Mouse (Mus musculus) intestine, embryonic 16.5 days (tissue): ENCODE results near the gene Akap8l. TPM values are rescaled to one million over a fixed set of nuclear protein-coding genes. Genes with fewer than 3 reads are reported as not detected.

Source experiments
- ATAC-seq: fragments of 200-750 bp; cut with Nextera tagmentation; 2 replicates; pipeline ENCODE4 v1.8.0; 2017; ENCODE audit warnings: moderate TSS enrichment, moderate library complexity
- H3K27ac ChIP-seq: fragments of 300-500 bp; sonication (generic); 2 replicates; pipeline ENCODE4 v1.5.1; 2014; ENCODE audit warnings: mild to moderate bottlenecking, low read length
- H3K27me3 ChIP-seq: fragments of 300-500 bp; sonication (generic); replicated peaks from 2 replicates; pipeline ENCODE4 v1.6.1; 2014; ENCODE audit warnings: low read length, control low read depth, mixed read lengths; ENCODE audit not compliant: control insufficient read depth, insufficient read depth
- H3K36me3 ChIP-seq: fragments of 300-500 bp; sonication (generic); 2 replicates; pipeline ENCODE4 v1.6.1; 2014; ENCODE audit warnings: low read length, control low read depth; ENCODE audit not compliant: control insufficient read depth, insufficient read depth
- H3K4me1 ChIP-seq: fragments of 300-500 bp; sonication (generic); 2 replicates; pipeline ENCODE4 v1.6.1; 2014; ENCODE audit warnings: low read length, control low read depth, mixed read lengths; ENCODE audit not compliant: control insufficient read depth, insufficient read depth
- H3K4me2 ChIP-seq: fragments of 300-500 bp; sonication (generic); 2 replicates; pipeline ENCODE4 v1.6.1; 2014; ENCODE audit warnings: low read depth, low read length, control low read depth
- H3K4me3 ChIP-seq: fragments of 300-500 bp; sonication (generic); 2 replicates; pipeline ENCODE4 v1.5.1; 2014; ENCODE audit warnings: mild to moderate bottlenecking, low read length
- H3K9ac ChIP-seq: fragments of 300-500 bp; sonication (generic); 2 replicates; pipeline ENCODE4 v1.6.1; 2014; ENCODE audit warnings: low read depth, low read length
- H3K9me3 ChIP-seq: fragments of 300-500 bp; sonication (generic); 2 replicates; pipeline ENCODE4 v1.6.1; 2016; ENCODE audit warnings: low read length, control low read depth; ENCODE audit not compliant: control insufficient read depth
- WGBS: fragments of 180-500 bp; shearing (Covaris S2); extraction: QIAGEN DNeasy Blood & Tissue Kit; methylation state at CpG from one replicate; pipeline ENCODE4 v1.1.7; 2014; 5-methylcytosine and 5-hydroxymethylcytosine counted together
- polyA plus RNA-seq: library from polyadenylated mRNA; unstranded; fragments of >200 nt; fragmentation: Nextera tagmentation; extraction: Ambion mirVana; gene quantifications from 2 replicates; pipeline ENCODE4 v1.2.1, GENCODE M21; 2015

Gene Akap8l
- polyA plus RNA-seq, 1 experiment from 2014 or later = 73.0 TPM

- no peaks in the 10 kb centered on the region for H3K9me3 ChIP-seq
- no peak overlapping the region for H3K4me3 ChIP-seq
- H3K36me3 ChIP-seq = peaks cover 23% of the 10 kb centered on the region
- H3K9ac ChIP-seq = no peak overlapping the region
- H3K4me2 ChIP-seq = no peak overlapping the region
- no peak for ATAC-seq
- WGBS = 94% methylated on average over 12 of the region's 12 CpGs
- H3K27me3 ChIP-seq = no peaks in the 10 kb centered on the region
- no peaks in the 10 kb centered on the region for H3K4me1 ChIP-seq
- no peak overlapping the region for H3K27ac ChIP-seq
Measured at GRCm38 (mm10) chr17:32334921-32335320, 15.5 kb downstream of the Akap8l start.

- Histone ChIP-seq H3K27ac (no peak overlapping the region), H3K4me1 (no peaks in the 10 kb centered on the region), H3K9ac (no peak overlapping the region), H3K4me2 (no peak overlapping the region), H3K4me3 (no peak overlapping the region), H3K9me3 (no peaks in the 10 kb centered on the region), H3K27me3 (no peaks in the 10 kb centered on the region), H3K36me3 (peaks cover 26% of the 10 kb centered on the region)
- 78% methylated on average over 31 of the region's 31 CpGs for WGBS
- ATAC-seq = peak; percentile 42
Measured at GRCm38 (mm10) chr17:32333675-32334303, 16.6 kb downstream of the Akap8l start.

GRCm38 (mm10) chr17:32327501-32327900 is 22.9 kb downstream of the Akap8l start:
- no peak overlapping the region for H3K9ac ChIP-seq
- peaks cover 8% of the 10 kb centered on the region; the same call in 1 of the 2 replicates for H3K36me3 ChIP-seq
- no peak overlapping the region for H3K4me2 ChIP-seq
- H3K4me1 ChIP-seq = no peaks in the 10 kb centered on the region; the same call in none of the 2 replicates
- no peak overlapping the region for H3K4me3 ChIP-seq
- H3K27me3 ChIP-seq = no peaks in the 10 kb centered on the region
- H3K9me3 ChIP-seq = no peaks in the 10 kb centered on the region
- ATAC-seq = no peak
- no peak overlapping the region for H3K27ac ChIP-seq

GRCm38 (mm10) chr17:32322809-32323208 is 27.6 kb downstream of the Akap8l start:
- H3K27ac ChIP-seq = no peak overlapping the region
- ATAC-seq = no peak
- no peak overlapping the region for H3K4me2 ChIP-seq
- H3K36me3 ChIP-seq = peaks cover 4% of the 10 kb centered on the region; the same call in 1 of the 2 replicates
- no peak overlapping the region for H3K4me3 ChIP-seq
- no peaks in the 10 kb centered on the region for H3K9me3 ChIP-seq
- H3K27me3 ChIP-seq = no peaks in the 10 kb centered on the region
- 79% methylated on average over 1 of the region's 1 CpGs for WGBS
- peaks cover 16% of the 10 kb centered on the region for H3K4me1 ChIP-seq
- no peak overlapping the region for H3K9ac ChIP-seq

- peaks cover 16% of the 10 kb centered on the region for H3K4me1 ChIP-seq
- no peaks in the 10 kb centered on the region for H3K27me3 ChIP-seq
- peak; percentile 0; the same call in 1 of the 2 replicates for ATAC-seq
- peak overlapping the region; percentile 78 for H3K4me3 ChIP-seq
- peaks cover under 1% of the 10 kb centered on the region; the same call in 1 of the 2 replicates for H3K36me3 ChIP-seq
- peak overlapping the region; percentile 92 for H3K27ac ChIP-seq
- peak overlapping the region; percentile 86 for H3K9ac ChIP-seq
- peak overlapping the region; percentile 83 for H3K4me2 ChIP-seq
- H3K9me3 ChIP-seq = no peaks in the 10 kb centered on the region
- WGBS = 14% methylated on average over 6 of the region's 6 CpGs
Measured at GRCm38 (mm10) chr17:32321836-32322235, 28.6 kb downstream of the Akap8l start.

- H3K27me3 ChIP-seq = no peaks in the 10 kb centered on the region
- H3K4me1 ChIP-seq = peaks cover 16% of the 10 kb centered on the region
Measured at GRCm38 (mm10) chr17:32321390-32321734, 29.0 kb downstream of the Akap8l start.

DNA sequence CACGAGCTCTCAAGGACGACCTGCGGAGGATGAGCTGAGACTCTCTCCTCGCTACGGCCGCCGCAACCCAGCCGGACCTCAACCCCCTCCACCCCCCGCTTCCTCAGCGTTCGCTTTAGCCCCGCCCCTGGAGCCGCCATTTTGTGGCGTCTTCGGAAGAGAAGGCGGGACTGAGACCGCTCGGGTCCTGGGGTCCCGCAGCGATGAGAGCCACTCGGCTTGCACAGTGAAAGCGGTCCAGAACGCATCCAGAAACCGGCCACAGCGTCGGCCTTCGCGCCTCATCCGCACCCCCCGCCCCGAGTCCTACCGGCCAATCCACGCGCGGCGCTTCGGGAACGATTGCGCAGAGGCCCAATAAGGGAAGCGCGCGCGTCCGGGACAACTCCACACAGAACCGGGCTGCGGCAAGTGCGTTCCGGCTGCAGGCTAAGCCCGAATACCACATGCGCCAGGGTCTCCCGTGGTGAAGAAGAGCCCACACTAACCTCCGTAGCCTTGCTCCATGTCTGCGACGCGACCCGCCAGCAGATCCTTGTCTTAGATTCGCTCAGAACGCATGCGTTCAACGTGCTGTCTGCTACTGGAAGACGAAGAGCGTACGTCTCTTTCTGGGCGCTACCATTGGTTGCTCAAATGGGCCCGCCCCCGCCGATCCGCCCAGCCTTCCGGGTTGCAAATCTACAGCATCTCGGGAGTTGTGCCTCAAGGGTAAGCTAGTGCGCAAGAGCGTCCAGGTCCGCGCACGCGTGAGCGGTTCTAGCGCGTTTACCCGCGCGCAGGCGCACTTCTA is 29.6 kb downstream of the Akap8l start, which contains the start of gene Akap8:
Akap8 (minus strand) TSS at position 642 of the 793 bp plus-strand sequence.
- WGBS = under 1% methylated on average over 82 of the region's 83 CpGs
- peak; percentile 98 for ATAC-seq
- H3K36me3 ChIP-seq = peaks cover 11% of the 10 kb centered on the region

More at GRCm38 (mm10) chr17:32321390-32321734, 29.0 kb downstream of the Akap8l start:
- H3K36me3 ChIP-seq = peaks cover 5% of the 10 kb centered on the region; the same call in 1 of the 2 replicates
- peak overlapping the region; percentile 78 for H3K4me3 ChIP-seq
- H3K27ac ChIP-seq = peak overlapping the region; percentile 92
- ATAC-seq = peak; percentile 78
- H3K9ac ChIP-seq = peak overlapping the region; percentile 86
- H3K9me3 ChIP-seq = no peaks in the 10 kb centered on the region
- H3K4me2 ChIP-seq = peak overlapping the region; percentile 83
- 0% methylated on average over 23 of the region's 23 CpGs for WGBS

DNA sequence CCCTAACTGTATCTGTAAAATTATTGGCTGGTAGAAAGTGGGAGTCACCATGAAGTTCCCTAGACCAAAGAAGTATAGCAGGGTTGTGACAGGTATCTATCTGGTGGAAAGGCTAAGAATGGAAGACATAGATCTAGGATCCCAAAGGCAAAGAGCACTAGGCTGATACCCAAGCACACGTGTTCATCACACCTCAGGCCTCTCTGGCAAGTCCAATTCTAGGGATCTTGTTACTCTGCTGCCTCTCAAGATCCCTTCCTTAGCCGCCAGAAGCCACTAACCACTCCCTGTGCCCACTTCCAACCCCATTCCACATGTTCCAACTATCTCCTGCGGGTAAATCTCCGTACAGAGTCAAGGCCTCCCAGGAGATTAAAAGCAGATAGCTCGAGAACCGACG is 30.5 kb downstream of the Akap8l start:
- no peaks in the 10 kb centered on the region for H3K9me3 ChIP-seq
- peaks cover 16% of the 10 kb centered on the region for H3K4me1 ChIP-seq

More for the DNA sequence above, 29.6 kb downstream of the Akap8l start, which contains the start of gene Akap8:
- Histone ChIP-seq H3K4me3 (peak within 1 kb of the TSS; percentile 78), H3K27ac (peak within 1 kb of the TSS; percentile 95), H3K4me1 (peaks cover 16% of the 10 kb centered on the region), H3K4me2 (peak within 1 kb of the TSS; percentile 85), H3K9me3 (no peaks in the 10 kb centered on the region), H3K27me3 (no peaks in the 10 kb centered on the region), H3K9ac (peak within 1 kb of the TSS; percentile 86)

DNA sequence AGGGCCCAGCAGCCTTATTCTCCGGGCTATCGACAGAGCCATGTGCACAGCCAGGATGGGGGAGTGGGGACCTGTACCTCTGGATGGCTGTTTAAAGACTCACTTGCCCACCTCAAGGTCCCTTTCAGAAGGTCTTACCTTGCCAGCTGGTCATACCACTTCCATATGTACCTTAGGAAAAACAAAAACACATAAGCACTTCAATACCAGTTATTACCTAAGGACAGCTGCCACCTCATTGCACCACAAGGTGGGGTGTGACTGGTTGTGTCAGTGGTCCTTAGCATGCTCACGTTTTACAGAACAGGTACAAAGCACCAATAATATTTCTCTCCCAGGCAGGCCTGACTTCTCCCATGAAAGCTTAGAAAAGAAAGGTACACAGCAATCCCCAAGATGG is 32.7 kb downstream of the Akap8l start:
- ATAC-seq = no peak
- no peaks in the 10 kb centered on the region for H3K27me3 ChIP-seq
- H3K4me2 ChIP-seq = no peak overlapping the region
- peaks cover 34% of the 10 kb centered on the region for H3K36me3 ChIP-seq
- 80% methylated on average over 3 of the region's 3 CpGs for WGBS
- H3K4me1 ChIP-seq = peaks cover 16% of the 10 kb centered on the region
- H3K4me3 ChIP-seq = no peak overlapping the region
- H3K9ac ChIP-seq = no peak overlapping the region
- H3K9me3 ChIP-seq = no peaks in the 10 kb centered on the region
- no peak overlapping the region for H3K27ac ChIP-seq

More for the DNA sequence above, 30.5 kb downstream of the Akap8l start:
- Histone ChIP-seq H3K9ac (peak overlapping the region; percentile 86), H3K36me3 (peaks cover 15% of the 10 kb centered on the region), H3K27ac (peak overlapping the region; percentile 95; the same call in 1 of the 2 replicates), H3K4me3 (peak overlapping the region; percentile 78), H3K27me3 (no peaks in the 10 kb centered on the region), H3K4me2 (peak overlapping the region; percentile 85)
- under 1% methylated on average over 7 of the region's 7 CpGs for WGBS
- no peak for ATAC-seq
